In the genomic region with DNA sequence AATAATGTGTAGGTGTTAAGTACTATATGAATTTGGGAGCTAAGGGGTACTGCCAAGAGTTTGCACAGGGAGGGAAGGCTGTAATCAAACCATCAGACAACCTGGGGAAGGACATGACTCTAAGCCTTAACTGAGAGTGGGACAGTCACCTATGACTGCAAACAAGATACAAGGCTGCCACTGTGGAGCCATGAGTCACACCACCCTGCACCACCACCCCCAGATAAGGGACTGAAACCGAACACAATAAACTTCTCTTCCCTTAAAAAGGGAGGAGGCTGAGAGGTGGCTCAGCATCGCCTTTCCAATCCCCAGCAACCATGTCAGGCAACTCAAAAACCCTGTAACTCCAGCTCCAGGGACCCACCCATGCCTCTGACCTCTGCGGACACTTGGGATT, we compare ENCODE assay signal across 15 mouse cellular contexts. TPM values are rescaled to one million over a fixed set of nuclear protein-coding genes. Genes with fewer than 3 reads are reported as not detected.
DNase-seq lines count a peak whose midpoint lies in the region; ATAC-seq and TF ChIP-seq lines count a peak whose summit lies in the region.
"Had no signal": no experiment of that assay in that cellular context is flagged by ENCODE, and none has a peak within 500 bp of the region (broad histone marks: within the 10 kb centered on the region; RNA-seq: fewer than 3 reads in every experiment).

No protein-coding gene starts in this region.

- WGBS in kidney, embryonic 15.5 days: 83% methylated on average over 3 of the region's 3 CpGs
- 21% methylated on average over 3 of the region's 3 CpGs for WGBS in intestine, postnatal 0 days
- 83% methylated on average over 3 of the region's 3 CpGs for WGBS in hindbrain, embryonic 10.5 days

- H3K27me3 ChIP-seq in kidney, embryonic 15.5 days: no peaks in the 10 kb centered on the region
- no peaks in the 10 kb centered on the region for H3K27me3 ChIP-seq in intestine, postnatal 0 days (replicated peaks; ENCODE audit: control insufficient read depth, insufficient read depth, low read length)
- no peaks in the 10 kb centered on the region for H3K27me3 ChIP-seq in myocyte (ENCODE audit: control insufficient read depth, insufficient read depth, insufficient read length)
- no peaks in the 10 kb centered on the region for H3K27me3 ChIP-seq in hindbrain, embryonic 10.5 days (ENCODE audit: insufficient read depth, poor library complexity, severe bottlenecking)
- H3K27me3 ChIP-seq: embryonic facial prominence, embryonic 13.5 days; hindbrain, embryonic 15.5 days had no signal

- no peak for TF ChIP-seq POLR2A in myocyte (IDR thresholded peaks at IDR 0.05; ENCODE audit: insufficient read length, low read depth)

- DNase-seq in adrenal gland, adult 2 months: peak; percentile 46
- no peak for DNase-seq in adrenal gland, adult 18-20 months (ENCODE audit: low spot score in 2 of 2)
- DNase-seq in kidney, adult 8-10 months: no peak
- DNase-seq in hindbrain, embryonic 10.5 days (ENCODE audit: low spot score): no peak
- no peak for DNase-seq in spleen, adult 12 weeks (ENCODE audit: low spot score)
- DNase-seq: cerebellum, postnatal 14 days; lung, adult 18-20 months; right cerebral cortex, postnatal 14 days had no signal

- H3K9me3 ChIP-seq in kidney, embryonic 15.5 days (replicated peaks): no peaks in the 10 kb centered on the region
- H3K9me3 ChIP-seq in intestine, postnatal 0 days (ENCODE audit: control insufficient read depth): no peaks in the 10 kb centered on the region
- no peaks in the 10 kb centered on the region for H3K9me3 ChIP-seq in hindbrain, embryonic 10.5 days
- H3K9me3 ChIP-seq: embryonic facial prominence, embryonic 13.5 days; hindbrain, embryonic 15.5 days had no signal

- H3K36me3 ChIP-seq in kidney, embryonic 15.5 days: peaks cover 38% of the 10 kb centered on the region
- H3K36me3 ChIP-seq in intestine, postnatal 0 days (ENCODE audit: control insufficient read depth, insufficient read depth): peaks cover 35% of the 10 kb centered on the region
- H3K36me3 ChIP-seq in myocyte (ENCODE audit: control insufficient read depth, insufficient read depth): peaks cover 34% of the 10 kb centered on the region
- peaks cover 44% of the 10 kb centered on the region for H3K36me3 ChIP-seq in hindbrain, embryonic 10.5 days

- peaks cover 40% of the 10 kb centered on the region for H3K4me1 ChIP-seq in kidney, embryonic 15.5 days
- H3K4me1 ChIP-seq in intestine, postnatal 0 days (replicated peaks; ENCODE audit: control insufficient read depth, insufficient read depth, low read length): peaks cover 24% of the 10 kb centered on the region; the same call in 1 of the 2 replicates
- peaks cover 39% of the 10 kb centered on the region for H3K4me1 ChIP-seq in hindbrain, embryonic 10.5 days (replicated peaks)

- peaks cover 51% of the 10 kb centered on the region for H3K79me2 ChIP-seq in myocyte (ENCODE audit: control insufficient read depth, insufficient read depth)

- H3K27ac ChIP-seq in kidney, embryonic 15.5 days: no peak overlapping the region
- peak overlapping the region; percentile 72 for H3K27ac ChIP-seq in intestine, postnatal 0 days (ENCODE audit: low read depth, low read length)
- H3K27ac ChIP-seq in hindbrain, embryonic 10.5 days: no peak overlapping the region
- H3K27ac ChIP-seq: embryonic facial prominence, embryonic 13.5 days; hindbrain, embryonic 15.5 days had no signal

- no peak overlapping the region for H3K9ac ChIP-seq in kidney, embryonic 15.5 days
- no peak overlapping the region for H3K9ac ChIP-seq in intestine, postnatal 0 days (ENCODE audit: low read depth, low read length)
- H3K9ac ChIP-seq: hindbrain, embryonic 15.5 days had no signal

- H3K4me2 ChIP-seq in kidney, embryonic 15.5 days: 0 out of 2 replicates have a peak overlapping the region, but pooled peaks have one; percentile 85
- peak overlapping the region; percentile 72 for H3K4me2 ChIP-seq in intestine, postnatal 0 days (replicated peaks; ENCODE audit: low read depth)
- H3K4me2 ChIP-seq in myocyte (ENCODE audit: low read depth): peak overlapping the region; percentile 77
- H3K4me2 ChIP-seq: midbrain, embryonic 11.5 days had no signal

- H3ac ChIP-seq in myocyte (ENCODE audit: control insufficient read depth, insufficient read length): no peak overlapping the region

- ATAC-seq in kidney, embryonic 15.5 days (replicated peaks; ENCODE audit: low FRiP score): no peak
- ATAC-seq in intestine, postnatal 0 days: peak; percentile 28
- ATAC-seq: activated CD4-positive, CD25-positive, alpha-beta regulatory T cell, adult 4 months had no signal

- TF ChIP-seq CTCF in intestine, postnatal 0 days (IDR thresholded peaks at IDR 0.05; ENCODE audit: low read depth): no peak

- H3K4me3 ChIP-seq in kidney, embryonic 15.5 days (replicated peaks): no peak overlapping the region
- no peak overlapping the region for H3K4me3 ChIP-seq in intestine, postnatal 0 days (ENCODE audit: low read depth, low read length)
- no peak overlapping the region for H3K4me3 ChIP-seq in myocyte
- H3K4me3 ChIP-seq in hindbrain, embryonic 10.5 days: no peak overlapping the region
- H3K4me3 ChIP-seq: embryonic facial prominence, embryonic 13.5 days; hindbrain, embryonic 15.5 days had no signal

TF ChIP-seq in myocyte, 11 proteins besides CTCF, POLR2A, EP300 and RAD21:
- TF ChIP-seq POLR2AphosphoS2 (IDR thresholded peaks at IDR 0.05; ENCODE audit: insufficient read length, low read depth) (peak; percentile 5), USF1 (IDR thresholded peaks at IDR 0.05; ENCODE audit: low read depth) (no peak)
TF ChIP-seq in myocyte: peak in this region for 1.

RNA-seq across cellular contexts. Expression of a gene that starts 2.6 kb away (rescaled TPM):
- total RNA-seq in adrenal gland, adult 2 months (2021): 100 to 1,000 TPM; 454 to 511 TPM
- polyA plus RNA-seq in adrenal gland, adult 2 months (2012; rRNA removed): 169 and 274 TPM in 2 replicates
- total RNA-seq in adrenal gland, adult 18-20 months (2021): 100 to 1,000 TPM; 512 to 543 TPM
- 428 and 459 TPM in 2 replicates for polyA plus RNA-seq in kidney, embryonic 15.5 days (2015; fragmentation: Nextera tagmentation; extraction: Ambion mirVana)
- 830 and 832 TPM in 2 replicates for polyA plus RNA-seq in intestine, postnatal 0 days (2015; fragmentation: Nextera tagmentation; extraction: Ambion mirVana)
- polyA plus RNA-seq in myocyte (2012; fragmentation: generic; extraction: Trizol): 517 TPM
- 267 and 273 TPM in 2 replicates for polyA plus RNA-seq in hindbrain, embryonic 10.5 days (2016; fragmentation: Nextera tagmentation; extraction: Ambion mirVana)

RNA-seq across cellular contexts. Expression of a gene that starts 12.7 kb away (rescaled TPM):
- 100 to 1,000 TPM; 187 to 197 TPM for total RNA-seq in adrenal gland, adult 2 months (2021)
- 190 and 213 TPM in 2 replicates for polyA plus RNA-seq in adrenal gland, adult 2 months (2012; rRNA removed)
- total RNA-seq in adrenal gland, adult 18-20 months (2021): 100 to 1,000 TPM; 173 to 178 TPM
- polyA plus RNA-seq in kidney, embryonic 15.5 days (2015; fragmentation: Nextera tagmentation; extraction: Ambion mirVana): 296 and 297 TPM in 2 replicates
- 448 and 457 TPM in 2 replicates for polyA plus RNA-seq in intestine, postnatal 0 days (2015; fragmentation: Nextera tagmentation; extraction: Ambion mirVana)
- 665 TPM for polyA plus RNA-seq in myocyte (2012; fragmentation: generic; extraction: Trizol)
- polyA plus RNA-seq in hindbrain, embryonic 10.5 days (2016; fragmentation: Nextera tagmentation; extraction: Ambion mirVana): 269 and 314 TPM in 2 replicates

RNA-seq across cellular contexts. Expression of a gene that starts 12.7 kb away (rescaled TPM):
- total RNA-seq in adrenal gland, adult 2 months (2021): 1 to 10 TPM in 1 of 2 experiments, under 1 TPM in 1; 0.40 to 1.1 TPM
- 0.44 and 0.55 TPM in 2 replicates for polyA plus RNA-seq in adrenal gland, adult 2 months (2012; rRNA removed)
- total RNA-seq in adrenal gland, adult 18-20 months (2021): 1 to 10 TPM in 1 of 2 experiments, under 1 TPM in 1; 0.46 to 1.1 TPM
- polyA plus RNA-seq in kidney, embryonic 15.5 days (2015; fragmentation: Nextera tagmentation; extraction: Ambion mirVana): 11.0 and 12.0 TPM in 2 replicates
- polyA plus RNA-seq in intestine, postnatal 0 days (2015; fragmentation: Nextera tagmentation; extraction: Ambion mirVana): 5.4 and 5.5 TPM in 2 replicates
- 0.05 TPM for polyA plus RNA-seq in myocyte (2012; fragmentation: generic; extraction: Trizol)
- 4.8 TPM in 2 replicates for polyA plus RNA-seq in hindbrain, embryonic 10.5 days (2016; fragmentation: Nextera tagmentation; extraction: Ambion mirVana)

RNA-seq across cellular contexts. Expression of a gene that starts 12.8 kb away (rescaled TPM):
- 10 to 100 TPM; 62.8 to 64.0 TPM for total RNA-seq in adrenal gland, adult 2 months (2021)
- 136 and 165 TPM in 2 replicates for polyA plus RNA-seq in adrenal gland, adult 2 months (2012; rRNA removed)
- total RNA-seq in adrenal gland, adult 18-20 months (2021): 10 to 100 TPM; 46.1 to 67.0 TPM
- 61.1 and 61.7 TPM in 2 replicates for polyA plus RNA-seq in kidney, embryonic 15.5 days (2015; fragmentation: Nextera tagmentation; extraction: Ambion mirVana)
- polyA plus RNA-seq in intestine, postnatal 0 days (2015; fragmentation: Nextera tagmentation; extraction: Ambion mirVana): 1,439 and 1,503 TPM in 2 replicates
- 53.2 TPM for polyA plus RNA-seq in myocyte (2012; fragmentation: generic; extraction: Trizol)
- 20.9 and 24.9 TPM in 2 replicates for polyA plus RNA-seq in hindbrain, embryonic 10.5 days (2016; fragmentation: Nextera tagmentation; extraction: Ambion mirVana)

RNA-seq across cellular contexts. Expression of a gene that starts 28.6 kb away (rescaled TPM):
- total RNA-seq in adrenal gland, adult 2 months (2021): 10 to 100 TPM; 37.9 to 39.6 TPM
- 51.0 and 66.2 TPM in 2 replicates for polyA plus RNA-seq in adrenal gland, adult 2 months (2012; rRNA removed)
- 10 to 100 TPM; 47.7 to 48.8 TPM for total RNA-seq in adrenal gland, adult 18-20 months (2021)
- 12.9 and 18.6 TPM in 2 replicates for polyA plus RNA-seq in kidney, embryonic 15.5 days (2015; fragmentation: Nextera tagmentation; extraction: Ambion mirVana)
- polyA plus RNA-seq in intestine, postnatal 0 days (2015; fragmentation: Nextera tagmentation; extraction: Ambion mirVana): 5.7 and 7.6 TPM in 2 replicates
- 2.4 TPM for polyA plus RNA-seq in myocyte (2012; fragmentation: generic; extraction: Trizol)
- polyA plus RNA-seq in hindbrain, embryonic 10.5 days (2016; fragmentation: Nextera tagmentation; extraction: Ambion mirVana): 2.5 and 3.0 TPM in 2 replicates
